Mouse (Mus musculus) ES-Bruce4 (cell line): ENCODE results near the gene Polr3g. TPM values are rescaled to one million over a fixed set of nuclear protein-coding genes. Genes with fewer than 3 reads are reported as not detected.

Experiments used
- H3K27ac ChIP-seq: 2 replicates; pipeline ENCODE4 v1.5.1; 2012; ENCODE audit warnings: low read length, inconsistent platforms; ENCODE audit not compliant: insufficient read depth
- H3K27me3 ChIP-seq: 2 replicates; pipeline ENCODE4 v1.6.1; 2012; ENCODE audit warnings: mild to moderate bottlenecking, low read length, inconsistent platforms; ENCODE audit not compliant: control insufficient read depth, poor library complexity, insufficient read depth, severe bottlenecking
- H3K36me3 ChIP-seq: 2 replicates; pipeline ENCODE4 v1.6.1; 2012; ENCODE audit warnings: inconsistent platforms, mild to moderate bottlenecking, low read length, moderate library complexity; ENCODE audit not compliant: control insufficient read depth, poor library complexity, insufficient read depth, severe bottlenecking
- H3K4me1 ChIP-seq: one replicate; pipeline ENCODE4 v1.8.1; 2011; ENCODE audit warnings: low read length; ENCODE audit not compliant: control insufficient read depth, insufficient read depth
- H3K4me3 ChIP-seq: 2 replicates; pipeline ENCODE4 v1.5.1; 2011; ENCODE audit warnings: low read depth, mild to moderate bottlenecking, low read length
- H3K9ac ChIP-seq: 2 replicates; pipeline ENCODE4 v1.6.1; 2012; ENCODE audit warnings: low read depth, mild to moderate bottlenecking, inconsistent platforms; ENCODE audit not compliant: poor library complexity, severe bottlenecking
- H3K9me3 ChIP-seq: replicated peaks from 2 replicates; pipeline ENCODE4 v1.6.1; 2012; ENCODE audit warnings: mild to moderate bottlenecking, low read length, inconsistent platforms; ENCODE audit not compliant: control insufficient read depth, poor library complexity, insufficient read depth, severe bottlenecking
- CTCF ChIP-seq: IDR thresholded peaks from one replicate; pipeline ENCODE4 v1.8.1; 2011; ENCODE audit warnings: low read depth, low read length
- EP300 ChIP-seq: IDR thresholded peaks from 2 replicates; pipeline ENCODE4 v1.6.1; 2011; ENCODE audit warnings: low read depth, low read length; ENCODE audit not compliant: insufficient read depth
- POLR2A ChIP-seq: IDR thresholded peaks from one replicate; pipeline ENCODE4 v1.8.1; 2011; ENCODE audit warnings: low read length; ENCODE audit not compliant: insufficient read depth
- polyA plus RNA-seq: library from polyadenylated mRNA; stranded (reverse); fragments of >200 nt; gene quantifications from 2 replicates; pipeline ENCODE4 v1.2.4, GENCODE M21; 2011; ENCODE audit warnings: low read depth; ENCODE audit not compliant: missing spikeins, insufficient read depth, insufficient read length

Gene Polr3g
- polyA plus RNA-seq, 1 experiment: 60.2 TPM

DNA sequence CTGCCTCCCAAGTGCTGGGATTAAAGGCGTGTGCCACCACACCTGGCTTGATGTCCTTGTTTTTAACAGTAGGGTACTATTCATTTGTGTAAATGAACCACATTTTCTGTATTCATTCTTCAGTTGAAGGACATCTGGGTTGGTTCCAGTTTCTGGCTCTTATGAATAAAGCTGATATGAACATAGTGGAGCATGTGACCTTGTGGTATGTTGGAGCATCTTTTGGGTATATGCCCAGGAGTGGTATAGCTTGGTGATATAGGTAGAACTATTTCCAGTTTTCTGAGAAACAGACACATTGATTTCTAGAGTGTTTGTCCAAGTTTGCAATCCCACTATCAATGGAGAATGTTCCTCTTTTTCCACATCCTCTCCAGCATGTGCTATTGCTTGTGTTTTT, 3.1 kb upstream of the Polr3g start:
- Histone ChIP-seq H3K27me3 (no peaks in the 10 kb centered on the region), H3K9ac (no peak overlapping the region), H3K36me3 (no peaks in the 10 kb centered on the region), H3K9me3 (no peaks in the 10 kb centered on the region), H3K4me1 (no peaks in the 10 kb centered on the region), H3K27ac (no peak overlapping the region), H3K4me3 (no peak overlapping the region)
- TF ChIP-seq CTCF: no peak
- TF ChIP-seq EP300: no peak
- TF ChIP-seq POLR2A: no peak

DNA sequence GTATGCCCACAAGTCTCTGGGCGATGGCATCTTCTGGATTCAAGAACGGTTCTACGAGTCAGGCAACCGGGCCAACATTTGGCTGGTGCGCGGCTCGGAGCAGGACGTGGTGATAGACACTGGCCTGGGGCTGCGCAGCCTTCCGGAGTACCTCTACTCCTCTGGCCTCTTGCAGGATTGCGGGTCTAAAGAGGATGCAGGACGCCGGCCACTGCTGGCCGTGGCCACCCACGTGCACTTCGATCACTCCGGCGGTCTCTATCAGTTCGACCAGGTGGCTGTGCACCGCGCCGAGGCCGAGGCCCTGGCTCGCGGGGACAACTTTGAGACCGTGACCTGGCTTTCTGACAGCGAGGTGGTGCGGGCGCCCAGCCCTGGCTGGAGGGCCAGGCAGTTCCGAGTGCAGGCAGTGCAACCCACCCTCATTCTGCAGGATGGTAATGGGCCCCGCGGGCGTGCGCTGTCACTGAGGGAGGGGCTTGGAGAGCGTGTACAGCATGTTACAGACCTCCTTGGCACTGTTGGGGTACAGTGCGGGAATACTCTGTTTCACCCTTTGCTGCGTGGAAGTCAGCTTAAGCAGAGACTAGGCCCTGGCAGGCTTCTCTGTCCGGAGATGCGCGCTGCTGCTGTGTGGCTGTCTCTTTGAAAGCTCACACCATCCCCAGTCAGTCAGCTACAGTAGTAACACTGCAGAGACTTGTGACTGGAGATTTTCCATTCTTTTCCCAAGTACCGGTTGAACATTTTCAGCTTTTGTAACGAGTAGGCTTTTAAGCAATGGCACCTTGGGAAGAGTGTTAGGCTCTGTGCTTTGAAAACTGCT, 946 bp upstream of the Polr3g start:
- TF ChIP-seq EP300: no peak
- no peak for TF ChIP-seq CTCF
- no peak for TF ChIP-seq POLR2A
- H3K27me3 ChIP-seq: no peaks in the 10 kb centered on the region
- H3K4me3 ChIP-seq: peak overlapping the region; percentile 83
- H3K36me3 ChIP-seq: no peaks in the 10 kb centered on the region
- no peaks in the 10 kb centered on the region for H3K9me3 ChIP-seq
- no peaks in the 10 kb centered on the region for H3K4me1 ChIP-seq
- no peak overlapping the region for H3K27ac ChIP-seq
- H3K9ac ChIP-seq: peak overlapping the region; percentile 29

DNA sequence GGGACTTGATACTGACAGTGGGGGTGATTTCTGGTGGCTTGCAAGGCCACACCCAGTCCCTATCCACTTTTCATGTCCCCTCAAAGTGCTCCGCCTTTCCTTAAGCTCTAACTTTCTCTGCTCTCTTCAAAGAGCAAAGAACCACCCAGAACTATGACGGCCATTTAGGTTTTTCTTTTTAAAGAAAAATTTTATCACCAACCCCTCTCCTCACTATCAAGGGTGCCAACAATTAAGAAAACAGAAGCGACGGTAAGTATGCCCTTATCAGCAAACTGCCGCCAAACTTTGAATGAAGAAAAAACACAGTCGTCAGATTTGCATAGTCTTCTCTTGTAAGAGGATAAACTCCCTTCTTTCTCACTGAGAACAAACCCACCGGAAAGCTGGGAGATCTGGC, 547 bp downstream of the Polr3g start:
- Histone ChIP-seq H3K9me3 (no peaks in the 10 kb centered on the region), H3K27ac (no peak overlapping the region), H3K4me1 (no peaks in the 10 kb centered on the region), H3K27me3 (no peaks in the 10 kb centered on the region), H3K4me3 (peak overlapping the region; percentile 84), H3K9ac (peak overlapping the region; percentile 29), H3K36me3 (no peaks in the 10 kb centered on the region)
- TF ChIP-seq CTCF: no peak
- no peak for TF ChIP-seq POLR2A
- no peak for TF ChIP-seq EP300

DNA sequence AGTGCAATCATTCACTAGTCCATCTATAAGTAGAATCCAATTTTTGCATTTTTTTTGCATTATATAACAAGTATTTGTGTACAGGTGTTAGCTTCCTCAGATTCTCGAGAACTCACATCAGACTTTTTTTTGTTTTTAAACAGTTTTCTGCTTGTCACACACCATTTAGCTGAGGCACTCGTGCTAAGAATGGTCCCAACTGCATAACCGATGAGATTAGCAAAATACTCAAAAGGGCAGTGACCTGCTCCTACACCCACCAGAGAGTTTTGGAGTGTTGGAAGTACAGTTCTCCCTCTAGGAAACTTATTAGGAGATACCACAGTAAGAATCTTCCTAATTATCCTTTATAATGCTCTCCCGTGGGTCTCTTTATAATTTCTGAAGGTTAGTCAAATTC, 1.0 kb downstream of the Polr3g start:
- no peak for TF ChIP-seq EP300
- no peak for TF ChIP-seq CTCF
- no peak for TF ChIP-seq POLR2A
- Histone ChIP-seq H3K4me3 (peak overlapping the region; percentile 31), H3K9me3 (no peaks in the 10 kb centered on the region), H3K9ac (0 out of 2 replicates have a peak overlapping the region, but pooled peaks have one; percentile 29), H3K36me3 (no peaks in the 10 kb centered on the region), H3K27me3 (no peaks in the 10 kb centered on the region), H3K27ac (no peak overlapping the region), H3K4me1 (no peaks in the 10 kb centered on the region)

DNA sequence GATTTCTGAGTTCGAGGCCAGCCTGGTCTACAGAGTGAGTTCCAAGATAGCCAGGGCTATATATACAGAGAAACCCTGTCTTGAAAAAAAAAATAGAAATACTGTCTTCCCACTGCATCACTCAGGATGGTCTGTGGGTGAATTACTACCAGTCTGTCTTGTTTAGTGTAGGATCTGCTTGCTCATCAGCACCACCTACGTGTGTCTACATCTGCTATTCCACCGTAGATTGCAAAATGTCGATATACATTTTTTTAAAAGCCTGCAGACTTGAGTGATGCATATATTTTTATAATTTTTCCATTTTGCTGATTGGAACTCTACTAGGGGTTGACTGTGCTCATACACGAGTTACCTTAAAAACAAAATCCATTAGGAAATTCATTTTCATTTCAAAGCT, 4.5 kb downstream of the Polr3g start:
- TF ChIP-seq EP300: no peak
- no peak for TF ChIP-seq CTCF
- H3K4me1 ChIP-seq: peaks cover 4% of the 10 kb centered on the region
- no peaks in the 10 kb centered on the region for H3K36me3 ChIP-seq
- no peak overlapping the region for H3K27ac ChIP-seq
- H3K4me3 ChIP-seq: no peak overlapping the region
- H3K27me3 ChIP-seq: no peaks in the 10 kb centered on the region
- H3K9ac ChIP-seq: no peak overlapping the region
- H3K9me3 ChIP-seq: no peaks in the 10 kb centered on the region

DNA sequence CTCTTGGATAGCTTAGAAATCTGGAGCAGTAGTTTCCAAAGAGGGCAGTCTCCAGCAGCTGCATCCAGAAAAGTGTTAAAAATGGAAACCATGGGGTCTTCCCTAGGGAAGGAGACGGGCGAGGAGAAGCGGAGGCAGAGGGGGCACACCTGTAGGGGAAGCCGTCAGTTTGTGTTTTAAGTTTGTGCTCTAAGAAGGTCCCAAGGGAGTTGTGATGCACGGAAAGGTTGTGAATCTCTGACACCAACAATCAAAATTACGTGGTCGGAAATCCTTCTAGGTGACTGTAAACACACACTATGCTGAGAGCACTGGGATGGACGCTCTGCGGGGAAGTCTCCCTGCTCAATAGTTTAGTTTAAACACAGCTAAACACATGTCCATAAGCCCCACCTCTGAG, 7.2 kb downstream of the Polr3g start:
- Histone ChIP-seq H3K4me3 (no peak overlapping the region), H3K4me1 (peaks cover 4% of the 10 kb centered on the region), H3K27ac (no peak overlapping the region), H3K9me3 (no peaks in the 10 kb centered on the region), H3K9ac (0 out of 2 replicates have a peak overlapping the region, but pooled peaks have one; percentile 22), H3K27me3 (no peaks in the 10 kb centered on the region), H3K36me3 (peaks cover 5% of the 10 kb centered on the region)
- TF ChIP-seq EP300 (no peak), POLR2A (no peak), CTCF (no peak)
